Mouse (Mus musculus) C2C12 (cell line): ENCODE data around the gene Myct1.

Experiments
- CTCF ChIP-seq: IDR thresholded peaks from one replicate; pipeline ENCODE4 v1.5.1; 2011; ENCODE audit not compliant: control insufficient read depth, insufficient read depth, insufficient read length
- MAX ChIP-seq: IDR thresholded peaks from one replicate; pipeline ENCODE4 v1.6.1; 2011; ENCODE audit warnings: mild to moderate bottlenecking, control low read depth

DNA sequence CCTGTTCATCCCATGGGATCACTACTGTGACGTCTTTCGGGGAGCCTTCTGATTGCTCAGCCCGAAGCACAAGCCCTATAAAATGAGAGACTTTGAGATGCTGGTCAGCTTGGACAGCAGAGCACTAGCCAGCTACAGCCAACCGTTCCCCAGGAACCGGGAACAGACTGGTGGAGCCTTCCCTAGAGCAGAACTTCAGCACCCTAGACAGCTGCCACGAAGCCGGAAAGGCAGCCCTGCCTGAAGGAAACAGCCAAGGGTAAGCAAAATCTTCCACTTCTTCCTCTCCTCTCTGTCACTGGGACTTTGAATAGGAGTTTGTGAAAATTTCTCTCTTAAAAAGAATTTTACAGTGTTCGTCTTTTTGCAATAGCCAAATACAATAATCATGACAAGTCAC is 45.5 kb downstream of the Myct1 start, which contains the start of gene Vip:
- TF ChIP-seq CTCF (no peak), MAX (no peak)
